Mouse (Mus musculus) right cerebral cortex, adult 2 months (tissue): ENCODE results near the gene Slc39a11.

Experiments
- DNase-seq, 2 experiments: peaks; one replicate each; pipeline ENCODE4 v3.0.0; 2021 to 2022; ENCODE audit warnings: low spot score in 2 of 2

Gene Slc39a11

DNA sequence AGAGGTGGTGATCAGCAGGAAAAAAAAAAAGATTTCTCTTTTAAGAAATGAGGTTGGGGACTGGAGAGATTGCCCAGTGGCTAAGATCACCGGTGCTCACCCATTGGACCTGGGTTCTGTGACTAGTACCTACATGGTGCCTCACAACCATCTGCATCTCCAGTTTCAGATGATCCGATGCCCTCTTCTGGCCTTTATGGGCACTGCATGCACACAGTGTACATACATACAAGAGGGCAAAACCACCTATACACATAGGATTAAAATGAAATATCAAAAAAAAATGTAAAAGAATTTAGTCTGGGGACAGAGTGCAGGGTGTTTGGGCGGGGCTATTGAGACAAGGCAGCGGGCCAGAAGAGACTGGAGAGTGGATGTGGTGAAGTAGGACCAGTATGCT lies 299.3 kb downstream of the Slc39a11 start:
- DNase-seq = no peak

GRCm38 (mm10) chr11:113346895-113347514 lies 302.9 kb downstream of the Slc39a11 start:
- DNase-seq = no peak

GRCm38 (mm10) chr11:113339770-113340169 lies 310.1 kb downstream of the Slc39a11 start:
- DNase-seq = peak; percentile 26 to 54

DNA sequence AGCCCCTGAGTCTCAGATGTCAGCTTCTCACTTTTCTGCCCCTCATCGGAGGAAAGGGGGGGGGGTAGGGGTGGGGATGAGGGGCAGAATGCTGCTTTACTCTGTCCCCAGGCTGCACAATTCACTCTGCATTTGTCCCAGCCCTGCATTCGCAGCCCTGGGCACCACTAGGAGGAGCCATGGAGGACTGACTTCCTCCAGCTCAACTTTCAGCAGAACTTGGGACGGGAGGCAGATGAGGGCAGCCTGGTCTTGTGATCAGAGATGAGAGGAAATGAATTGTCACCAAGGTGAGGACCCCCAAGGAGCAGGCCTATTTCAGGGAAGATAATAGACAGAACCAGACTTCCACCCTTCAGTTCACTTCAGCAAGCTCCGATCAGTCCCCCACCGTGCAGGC lies 311.3 kb downstream of the Slc39a11 start:
- DNase-seq = no peak

DNA sequence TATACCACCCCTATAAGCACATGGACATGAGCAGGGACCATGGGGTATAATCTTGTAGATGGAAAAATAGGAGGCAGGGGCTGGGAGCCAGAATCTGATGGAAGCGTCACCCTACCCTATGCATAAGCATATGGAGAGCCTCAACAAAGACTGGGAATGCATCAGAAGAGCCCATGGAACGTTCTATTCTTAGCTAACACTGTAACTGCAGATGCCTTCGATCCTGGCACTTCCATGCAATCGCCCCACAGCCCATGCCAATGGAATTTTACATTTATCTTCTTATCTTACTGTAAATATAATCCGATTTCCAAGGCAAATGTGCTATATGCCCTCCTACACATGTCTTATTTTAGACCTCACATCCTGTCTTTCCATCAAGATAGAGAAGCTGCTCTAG lies 314.2 kb downstream of the Slc39a11 start:
- DNase-seq = peak in 1 of 2 experiments; percentile 37

- DNase-seq = no peak
These were observed 315.4 kb downstream of the Slc39a11 start for GRCm38 (mm10) chr11:113334444-113334881.

GRCm38 (mm10) chr11:113333535-113333934 lies 316.3 kb downstream of the Slc39a11 start:
- DNase-seq = no peak

- DNase-seq = no peak
These were observed 319.8 kb downstream of the Slc39a11 start for GRCm38 (mm10) chr11:113330061-113330591.

DNA sequence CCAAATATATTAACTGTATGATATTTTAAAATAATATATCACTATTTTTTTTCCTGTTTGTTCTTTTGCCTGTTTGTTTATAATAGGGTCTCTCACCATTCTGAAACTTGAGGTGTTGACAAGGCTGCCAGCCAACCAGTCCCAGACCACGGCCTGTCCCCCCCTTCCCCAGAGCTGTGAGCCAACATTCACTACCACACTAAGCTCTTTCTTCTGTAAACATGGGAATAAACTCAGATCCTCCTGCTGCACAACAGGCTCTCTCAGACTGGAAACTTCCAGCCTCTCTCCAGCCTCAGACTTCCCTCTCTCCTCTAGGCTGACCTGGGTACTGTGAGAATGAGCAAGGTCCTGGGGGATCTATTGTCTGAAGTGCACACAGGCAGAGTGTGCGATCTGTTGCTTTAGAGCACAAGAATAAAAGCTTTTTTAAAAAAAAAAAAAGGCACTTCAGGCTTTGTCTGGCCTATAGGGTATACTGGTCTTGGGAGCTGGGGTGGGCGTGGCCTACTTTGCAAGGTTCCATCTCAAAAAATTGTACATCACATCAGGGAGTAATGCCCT lies 322.3 kb downstream of the Slc39a11 start:
- no peak for DNase-seq

GRCm38 (mm10) chr11:113326387-113327011 lies 323.4 kb downstream of the Slc39a11 start:
- DNase-seq = peak; percentile 51 to 67

DNA sequence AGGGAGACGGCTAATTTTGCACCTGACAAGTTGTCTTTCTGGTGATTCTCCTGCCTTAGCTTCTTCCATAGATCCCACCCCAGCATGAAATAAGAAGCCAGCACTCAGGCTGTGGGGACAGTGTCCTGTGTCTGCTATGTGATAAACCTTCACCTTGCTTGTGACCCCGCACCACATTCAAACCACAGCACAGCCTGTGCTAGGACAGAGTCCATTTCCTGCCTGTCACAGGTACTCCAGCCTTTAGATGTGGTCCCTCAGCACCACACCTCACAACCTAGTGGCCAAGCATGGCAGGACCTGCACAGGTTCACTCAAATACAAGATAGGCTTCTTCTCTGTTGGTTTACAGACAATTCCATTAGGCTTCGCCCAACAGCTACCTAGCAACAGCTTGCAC lies 328.3 kb downstream of the Slc39a11 start:
- DNase-seq = no peak

- DNase-seq = no peak
These were observed 340.5 kb downstream of the Slc39a11 start for GRCm38 (mm10) chr11:113309265-113309951.

- no peak for DNase-seq
These were observed 341.5 kb downstream of the Slc39a11 start for GRCm38 (mm10) chr11:113308256-113308941.

DNA sequence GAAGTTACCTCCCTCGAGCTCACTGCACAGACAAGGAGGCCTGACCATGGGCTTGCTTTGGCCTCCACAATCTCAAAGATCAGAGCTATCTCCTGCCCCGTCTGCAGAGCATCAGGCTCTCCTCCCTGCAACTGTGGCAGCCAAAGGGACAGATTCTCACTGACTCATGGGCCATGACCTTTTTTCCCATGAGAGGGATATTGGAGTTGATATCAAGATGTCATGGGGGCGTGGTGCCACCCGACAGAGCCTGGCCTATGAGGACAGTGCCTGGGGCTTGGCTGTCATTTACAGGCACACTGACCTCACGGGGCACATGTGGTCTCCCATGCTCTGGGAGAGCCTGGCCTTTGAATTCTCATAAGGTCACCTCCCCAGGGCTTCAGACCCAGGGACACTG lies 346.7 kb downstream of the Slc39a11 start:
- DNase-seq = no peak

- no peak for DNase-seq
These were observed 350.4 kb downstream of the Slc39a11 start for GRCm38 (mm10) chr11:113299492-113299891.

DNA sequence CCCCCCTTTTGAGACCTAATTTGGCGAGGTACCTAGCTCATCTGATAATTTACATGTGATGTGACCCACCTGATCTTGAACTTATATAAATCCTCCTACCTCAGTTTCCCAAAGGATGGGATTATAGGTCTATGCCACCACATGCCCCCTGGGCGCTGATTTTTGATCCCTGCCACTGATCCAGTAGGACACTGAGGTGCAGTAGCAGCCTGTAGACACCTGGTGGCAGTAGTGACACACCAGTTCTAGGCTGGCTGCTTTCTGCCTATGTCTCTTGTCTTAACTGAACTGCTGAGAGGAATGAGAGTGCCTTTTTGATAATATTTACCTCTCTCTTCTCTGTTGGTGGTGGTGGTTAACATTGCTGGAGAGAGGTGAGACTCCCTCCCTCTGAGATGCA lies 352.1 kb downstream of the Slc39a11 start:
- peak; percentile 89 to 90 for DNase-seq

- no peak for DNase-seq
These were observed 352.8 kb downstream of the Slc39a11 start for GRCm38 (mm10) chr11:113296912-113297625.

GRCm38 (mm10) chr11:113296162-113296561 lies 353.7 kb downstream of the Slc39a11 start:
- peak; percentile 78 to 89 for DNase-seq

DNA sequence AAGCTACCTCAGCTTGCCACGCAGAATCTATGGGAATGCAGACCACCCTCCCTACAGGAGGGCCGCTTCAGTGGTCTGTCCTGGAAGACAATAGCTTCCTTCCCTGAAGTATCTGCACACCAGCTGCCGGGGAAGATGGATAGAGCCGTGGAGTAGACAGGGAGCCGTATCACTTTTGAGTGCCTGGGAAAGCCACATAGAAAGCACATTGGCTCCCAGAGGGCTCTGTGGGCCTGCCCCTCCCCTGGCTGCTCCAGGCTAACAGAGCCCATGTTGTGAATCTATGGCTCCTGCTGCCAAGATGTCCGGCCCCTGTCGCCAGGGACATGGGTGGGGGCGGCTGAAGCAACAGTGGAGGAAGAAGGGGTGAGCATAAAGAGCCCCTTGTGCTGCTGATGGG lies 355.4 kb downstream of the Slc39a11 start:
- DNase-seq = no peak

GRCm38 (mm10) chr11:113292906-113293614 lies 356.8 kb downstream of the Slc39a11 start:
- no peak for DNase-seq
